Mouse (Mus musculus) activated CD4-positive, CD25-positive, alpha-beta regulatory T cell, adult 4 months (primary cell): ENCODE results near the gene Dnajc11. TPM values are rescaled to one million over a fixed set of nuclear protein-coding genes. Genes with fewer than 3 reads are reported as not detected.

Experiments
- ATAC-seq: one replicate; pipeline ENCODE4 v1.8.0; 2017
- polyA plus RNA-seq, 2 experiments: library from polyadenylated mRNA; unstranded; fragments of 100-300 nt; shearing (Covaris generic); gene quantifications; one replicate each; pipeline ENCODE4 v1.2.1; 2017

Gene Dnajc11
- polyA plus RNA-seq, 2 experiments from 2014 or later = 27.9 to 31.7 TPM

DNA sequence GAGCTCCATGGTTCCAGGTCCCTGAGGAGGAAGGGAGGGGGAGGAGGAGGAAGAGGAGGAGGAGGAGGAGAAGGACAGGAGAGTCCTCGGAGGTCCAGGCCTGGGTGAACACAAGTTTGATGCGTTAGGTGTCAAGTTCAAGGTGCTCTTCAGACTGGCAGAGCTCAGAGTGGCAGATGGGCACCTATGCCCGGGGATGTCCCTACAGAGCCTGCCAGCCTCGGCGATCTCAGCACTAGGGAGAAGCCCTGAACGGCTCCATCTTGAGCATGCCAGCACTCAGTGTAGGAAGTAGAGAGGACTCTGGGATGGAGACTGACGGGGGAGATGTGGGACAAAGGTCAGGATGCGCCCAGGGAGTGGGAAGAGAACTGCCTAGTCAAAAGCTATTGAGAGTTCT is 53.2 kb downstream of the Dnajc11 start:
- ATAC-seq = no peak

- ATAC-seq = no peak
Observed at GRCm38 (mm10) chr4:151988014-151988341, 54.5 kb downstream of the Dnajc11 start.

DNA sequence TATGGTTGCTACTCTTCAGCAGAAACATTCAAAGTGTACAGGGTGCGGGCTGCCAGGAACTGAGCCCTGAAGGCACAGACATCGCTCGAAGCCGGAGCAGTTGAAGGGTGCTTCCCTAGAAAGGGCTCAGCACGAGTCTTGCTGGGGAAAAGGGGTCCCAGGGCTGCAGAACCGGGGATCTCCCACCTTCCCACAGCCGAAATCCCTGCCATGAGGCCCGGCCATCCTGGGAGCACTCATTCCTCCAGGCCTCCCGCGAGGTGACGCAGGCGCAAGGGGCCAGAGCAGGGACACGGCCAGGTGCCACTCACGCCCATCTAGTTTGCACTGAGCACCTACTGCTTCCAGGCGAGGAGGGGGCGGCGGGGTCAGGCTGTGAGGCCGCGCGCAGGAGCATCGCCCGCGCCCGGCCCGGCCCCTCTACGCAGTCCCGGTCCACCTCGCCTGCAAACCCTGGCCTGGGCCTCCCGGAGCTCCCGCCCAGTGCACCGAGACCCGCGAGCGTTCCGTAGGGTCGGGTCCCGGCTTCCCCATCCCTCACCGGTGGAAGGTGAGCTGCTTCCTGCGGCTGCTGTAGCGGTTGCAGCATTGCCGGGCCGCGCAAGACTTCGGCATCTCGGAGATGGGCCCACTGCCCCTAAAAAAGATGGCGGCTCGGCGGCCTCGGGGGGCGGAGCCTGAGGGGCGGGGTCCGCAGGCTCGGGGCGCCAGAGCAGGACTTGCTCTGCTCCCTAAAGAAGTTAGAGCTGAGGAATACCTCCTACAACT is 55.0 kb downstream of the Dnajc11 start, which contains the start of gene Thap3:
Gene Thap3 (minus strand): TSS at position 656 of the 768 bp plus-strand sequence.
- ATAC-seq = peak; percentile 64

DNA sequence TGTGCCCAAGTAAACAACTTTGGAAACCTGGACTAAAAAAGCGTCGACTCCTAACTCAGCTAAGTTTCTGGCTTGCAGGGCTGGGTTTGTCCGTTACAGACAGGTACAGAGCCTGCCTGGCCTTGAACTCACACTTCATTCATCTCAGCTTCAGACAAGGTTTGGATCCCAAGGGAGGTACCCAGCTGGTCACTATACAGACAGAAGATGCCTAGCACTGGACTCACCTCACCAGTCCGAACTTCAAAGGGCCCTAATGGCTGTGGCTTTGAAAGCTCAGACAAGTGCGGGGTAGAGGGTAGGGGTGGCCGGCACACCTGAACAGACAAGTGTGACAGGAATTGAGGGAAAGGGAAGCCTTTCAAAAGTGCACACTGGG is 55.6 kb downstream of the Dnajc11 start:
- ATAC-seq = no peak

DNA sequence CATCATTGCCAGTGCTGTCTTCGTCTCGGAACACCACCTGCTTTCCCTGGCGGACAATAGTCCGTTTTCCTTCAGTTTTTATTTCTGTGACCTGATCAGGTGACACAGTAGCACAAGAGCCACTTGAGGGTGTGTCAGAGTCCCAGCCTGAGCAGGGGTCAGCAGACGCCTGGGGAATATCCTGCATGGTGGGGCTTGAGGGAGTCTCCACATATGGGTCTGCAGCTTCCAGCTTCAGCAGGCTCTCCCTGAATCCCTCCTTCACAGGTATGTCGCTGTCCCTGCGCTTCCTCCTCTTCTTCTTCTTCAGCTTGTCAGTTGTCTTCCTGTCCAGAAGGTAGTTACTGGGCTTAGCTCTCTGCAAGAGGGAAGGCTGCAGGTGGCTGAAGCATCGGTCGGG is 58.6 kb downstream of the Dnajc11 start:
- ATAC-seq = no peak

DNA sequence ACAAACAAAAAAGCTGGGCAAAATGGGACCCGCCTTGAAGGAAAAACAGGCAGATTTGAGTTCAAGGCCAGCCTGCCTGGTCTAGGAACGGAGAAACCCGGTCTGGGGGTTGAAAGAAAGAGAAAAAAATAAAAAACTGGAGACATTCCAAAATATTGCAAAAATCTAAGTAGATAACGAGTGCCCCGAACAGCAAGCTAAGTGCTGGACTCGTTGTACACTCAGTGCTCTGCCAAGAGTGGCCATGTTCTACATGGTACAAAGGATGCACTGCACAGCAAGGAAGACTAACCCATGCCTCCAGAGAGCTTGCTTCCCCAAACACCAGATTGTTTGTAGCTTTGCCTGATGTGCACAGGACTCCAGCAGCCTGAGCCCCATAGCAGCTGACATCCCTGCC is 59.5 kb downstream of the Dnajc11 start:
- no peak for ATAC-seq

- no peak for ATAC-seq
Observed at GRCm38 (mm10) chr4:151994228-151995171, 61.0 kb downstream of the Dnajc11 start.

GRCm38 (mm10) chr4:151995371-151996172 is 62.1 kb downstream of the Dnajc11 start:
- no peak for ATAC-seq

- peak; percentile 93 for ATAC-seq
Observed at GRCm38 (mm10) chr4:151996173-151996950, 62.9 kb downstream of the Dnajc11 start, which contains the start of gene Phf13. Phf13 (minus strand) TSS chr4:151996258.

- no peak for ATAC-seq
Observed at GRCm38 (mm10) chr4:151996951-151997222, 63.4 kb downstream of the Dnajc11 start.

GRCm38 (mm10) chr4:151997701-151998100 is 64.2 kb downstream of the Dnajc11 start:
- no peak for ATAC-seq

DNA sequence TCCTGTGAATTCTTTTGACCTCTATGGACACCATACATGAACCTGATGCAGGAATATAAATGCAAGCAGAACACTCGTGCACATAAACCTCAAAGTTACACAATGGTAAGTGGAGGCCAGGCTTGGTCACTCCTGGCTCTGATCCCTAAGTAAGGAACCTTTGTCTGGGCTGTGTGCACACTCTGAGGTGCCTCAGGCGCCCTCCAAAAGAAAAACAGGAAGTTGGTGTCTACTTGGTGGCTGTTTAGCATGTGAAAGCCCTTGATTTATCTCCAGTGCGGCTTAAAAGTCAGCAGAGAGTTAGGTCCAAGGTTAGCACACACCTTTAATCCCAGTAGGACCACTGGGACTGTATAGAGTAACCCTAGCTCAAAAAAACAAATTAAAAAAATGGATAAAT is 66.0 kb downstream of the Dnajc11 start:
- ATAC-seq = no peak

DNA sequence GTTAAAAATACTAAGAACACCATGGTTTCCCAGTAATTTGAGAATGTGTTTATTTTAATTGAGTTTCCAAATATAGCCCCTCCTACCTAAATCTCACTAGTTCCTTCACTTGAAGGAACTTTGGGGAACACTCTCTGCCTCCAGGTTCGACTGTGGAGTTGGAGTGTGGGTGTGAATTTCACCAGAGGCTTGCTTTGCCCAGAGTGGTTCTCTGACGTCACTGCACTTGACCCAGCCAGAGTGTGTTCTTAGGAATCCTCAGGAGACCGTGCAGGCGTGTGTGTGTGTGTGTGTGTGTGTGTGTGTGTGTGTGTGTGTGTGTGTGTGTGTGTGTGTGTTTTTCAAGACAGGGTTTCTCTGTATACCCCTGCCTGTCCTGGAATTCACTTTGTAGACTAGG is 67.4 kb downstream of the Dnajc11 start:
- ATAC-seq = no peak

- no peak for ATAC-seq
Observed at GRCm38 (mm10) chr4:152001335-152001734, 67.8 kb downstream of the Dnajc11 start.

- no peak for ATAC-seq
Observed at GRCm38 (mm10) chr4:152002063-152002462, 68.6 kb downstream of the Dnajc11 start.

DNA sequence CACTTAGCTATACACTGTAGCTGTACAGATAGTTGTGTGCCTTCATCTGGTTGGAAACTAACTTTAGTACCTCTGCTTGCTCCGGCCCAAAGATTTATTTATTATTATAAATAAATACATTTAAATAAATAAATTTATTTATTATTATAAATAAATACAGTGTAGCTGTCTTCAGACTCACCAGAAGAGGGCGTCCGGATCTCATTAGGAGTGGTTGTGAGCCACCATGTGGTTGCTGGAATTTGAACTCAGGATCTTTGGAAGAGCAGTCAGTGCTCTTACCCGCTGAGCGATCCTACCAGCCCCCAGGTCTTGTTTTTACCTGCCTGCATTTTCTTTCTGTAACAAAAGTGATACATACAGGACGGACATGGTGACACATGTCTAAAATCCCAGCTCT is 72.6 kb downstream of the Dnajc11 start:
- ATAC-seq = no peak

DNA sequence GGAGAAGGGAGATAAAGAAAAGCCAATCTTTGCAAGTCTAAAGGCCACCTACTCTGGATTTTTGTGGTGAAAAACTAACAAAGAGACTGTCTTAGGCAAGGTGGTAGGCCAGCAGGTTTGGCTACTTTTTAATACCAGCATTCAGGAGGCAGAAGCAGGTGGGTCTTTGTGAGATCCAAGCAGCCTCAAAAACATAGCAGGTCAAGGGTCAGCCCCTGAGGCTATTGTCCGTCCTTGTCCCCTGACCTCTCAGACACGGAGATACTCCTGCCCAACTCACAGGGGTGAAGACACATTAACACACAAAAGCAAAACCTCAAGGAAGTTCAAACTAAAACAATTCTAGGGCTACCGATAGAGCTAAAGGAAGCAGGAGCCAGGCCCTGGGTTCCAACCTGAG is 73.3 kb downstream of the Dnajc11 start:
- no peak for ATAC-seq

- ATAC-seq = no peak
Observed at GRCm38 (mm10) chr4:152007481-152008147, 74.1 kb downstream of the Dnajc11 start.

DNA sequence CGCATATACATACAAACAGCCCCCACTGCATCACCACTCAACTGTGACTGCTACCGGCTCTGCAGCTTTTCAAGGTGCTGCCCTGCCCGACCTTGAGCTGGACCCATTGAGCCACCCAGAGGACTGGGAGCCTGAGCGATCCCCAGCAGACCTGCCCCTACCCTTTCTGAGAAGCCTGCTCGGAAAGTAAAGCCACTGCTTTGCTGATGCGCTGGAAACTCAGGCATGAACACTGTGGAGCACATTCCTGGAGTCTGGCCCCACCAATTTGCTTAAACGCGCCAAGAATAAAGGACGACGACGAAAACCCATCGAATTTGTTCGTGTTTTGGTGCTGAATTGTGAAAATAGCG is 74.6 kb downstream of the Dnajc11 start:
- ATAC-seq = no peak

DNA sequence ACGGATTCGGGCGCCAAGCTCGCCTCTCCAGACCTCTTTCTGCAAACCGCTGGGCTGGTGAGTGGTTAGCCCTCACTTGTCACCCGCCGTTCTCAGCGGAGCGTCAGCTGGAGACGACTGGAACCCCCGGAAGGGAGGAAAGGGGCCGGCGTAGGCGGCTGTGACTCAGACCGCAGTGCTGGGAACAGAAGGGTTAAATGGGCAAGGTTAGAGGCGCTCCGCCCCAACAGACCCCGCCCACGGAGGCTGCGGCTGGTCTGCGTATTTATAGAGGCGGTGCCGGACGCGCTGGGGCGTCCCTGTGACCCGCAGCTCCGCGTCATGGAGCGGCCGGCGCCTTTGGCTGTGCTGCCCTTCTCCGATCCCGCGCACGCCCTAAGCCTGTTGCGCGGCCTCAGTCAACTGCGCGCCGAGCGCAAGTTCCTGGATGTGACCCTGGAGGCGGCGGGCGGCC is 75.2 kb downstream of the Dnajc11 start, which contains the start of gene Klhl21:
Gene Klhl21 (plus strand): TSS at position 182 of the 454 bp plus-strand sequence.
- peak; percentile 86 for ATAC-seq
